Mouse (Mus musculus) midbrain, embryonic 16.5 days (tissue): Measurements from ENCODE around the gene Itga8. TPM values are rescaled to one million over a fixed set of nuclear protein-coding genes. Genes with fewer than 3 reads are reported as not detected.

ENCODE experiments used
- ATAC-seq: fragments of 200-750 bp; cut with Nextera tagmentation; 2 replicates; pipeline ENCODE4 v1.8.0; 2017; ENCODE audit warnings: moderate TSS enrichment
- H3K27ac ChIP-seq: fragments of 300-500 bp; sonication (generic); 2 replicates; pipeline ENCODE4 v1.5.1; 2014; ENCODE audit warnings: mild to moderate bottlenecking, low read length, mixed read lengths
- H3K27me3 ChIP-seq: fragments of 300-500 bp; sonication (generic); 2 replicates; pipeline ENCODE4 v1.6.1; 2014; ENCODE audit warnings: low read depth, low read length, mixed read lengths; ENCODE audit not compliant: control insufficient read depth, insufficient read depth
- H3K36me3 ChIP-seq: fragments of 300-500 bp; sonication (generic); 2 replicates; pipeline ENCODE4 v1.6.1; 2014; ENCODE audit warnings: mild to moderate bottlenecking, low read length, moderate library complexity, mixed read lengths; ENCODE audit not compliant: control insufficient read depth, insufficient read depth
- H3K4me1 ChIP-seq: fragments of 300-500 bp; sonication (generic); 2 replicates; pipeline ENCODE4 v1.6.1; 2014; ENCODE audit warnings: mild to moderate bottlenecking, low read length, mixed read lengths; ENCODE audit not compliant: control insufficient read depth, insufficient read depth
- H3K4me2 ChIP-seq: fragments of 300-500 bp; sonication (generic); 2 replicates; pipeline ENCODE4 v1.6.1; 2014; ENCODE audit warnings: mild to moderate bottlenecking, low read length, mixed read lengths
- H3K4me3 ChIP-seq: fragments of 300-500 bp; sonication (generic); 2 replicates; pipeline ENCODE4 v1.5.1; 2014; ENCODE audit warnings: low read depth, mild to moderate bottlenecking, low read length, moderate library complexity, mixed read lengths
- H3K9ac ChIP-seq: fragments of 300-500 bp; sonication (generic); 2 replicates; pipeline ENCODE4 v1.6.1; 2014; ENCODE audit warnings: low read depth, low read length, mixed read lengths
- H3K9me3 ChIP-seq: fragments of 300-500 bp; sonication (generic); replicated peaks from 2 replicates; pipeline ENCODE4 v1.6.1; 2014; ENCODE audit warnings: mild to moderate bottlenecking, low read length, mixed read lengths; ENCODE audit not compliant: control insufficient read depth, poor library complexity, severe bottlenecking
- WGBS: fragments of 180-500 bp; shearing (Covaris S2); extraction: QIAGEN DNeasy Blood & Tissue Kit; methylation state at CpG from one replicate; pipeline ENCODE4 v1.1.7; 2014; 5-methylcytosine and 5-hydroxymethylcytosine counted together
- polyA plus RNA-seq: library from polyadenylated mRNA; unstranded; fragments of >200 nt; fragmentation: Nextera tagmentation; extraction: Ambion mirVana; gene quantifications from 2 replicates; pipeline ENCODE4 v1.2.1, GENCODE M21; 2015

The Itga8 gene
- polyA plus RNA-seq, 1 experiment from 2014 or later = 2.6 TPM

- ATAC-seq = no peak
- Histone ChIP-seq H3K4me2 (no peak overlapping the region), H3K4me1 (no peaks in the 10 kb centered on the region), H3K36me3 (no peaks in the 10 kb centered on the region), H3K9ac (no peak overlapping the region), H3K27me3 (no peaks in the 10 kb centered on the region), H3K4me3 (no peak overlapping the region), H3K9me3 (no peaks in the 10 kb centered on the region), H3K27ac (no peak overlapping the region)
- WGBS = 96% methylated on average over 3 of the region's 3 CpGs
Observed at GRCm38 (mm10) chr2:12198214-12198613, 103.5 kb downstream of the Itga8 start.

- H3K9ac ChIP-seq = no peak overlapping the region
- ATAC-seq = no peak
- no peaks in the 10 kb centered on the region for H3K4me1 ChIP-seq
- no peaks in the 10 kb centered on the region for H3K27me3 ChIP-seq
- no peak overlapping the region for H3K27ac ChIP-seq
- H3K4me2 ChIP-seq = no peak overlapping the region
- no peak overlapping the region for H3K4me3 ChIP-seq
- no peaks in the 10 kb centered on the region for H3K36me3 ChIP-seq
- no peaks in the 10 kb centered on the region for H3K9me3 ChIP-seq
- 98% methylated on average over 4 of the region's 4 CpGs for WGBS
Observed at GRCm38 (mm10) chr2:12197711-12198110, 104.0 kb downstream of the Itga8 start.

- Histone ChIP-seq H3K4me2 (no peak overlapping the region), H3K27ac (no peak overlapping the region), H3K4me3 (no peak overlapping the region), H3K27me3 (no peaks in the 10 kb centered on the region), H3K36me3 (no peaks in the 10 kb centered on the region), H3K9ac (no peak overlapping the region), H3K9me3 (no peaks in the 10 kb centered on the region), H3K4me1 (no peaks in the 10 kb centered on the region)
- ATAC-seq = no peak
- WGBS = 91% methylated on average over 6 of the region's 6 CpGs
Observed at GRCm38 (mm10) chr2:12189026-12189425, 112.7 kb downstream of the Itga8 start.

GRCm38 (mm10) chr2:12187646-12188045 lies 114.1 kb downstream of the Itga8 start:
- H3K36me3 ChIP-seq = no peaks in the 10 kb centered on the region
- H3K27ac ChIP-seq = no peak overlapping the region
- H3K9ac ChIP-seq = no peak overlapping the region
- H3K9me3 ChIP-seq = no peaks in the 10 kb centered on the region
- 56% methylated on average over 5 of the region's 5 CpGs for WGBS
- H3K4me1 ChIP-seq = no peaks in the 10 kb centered on the region
- no peak overlapping the region for H3K4me2 ChIP-seq
- H3K27me3 ChIP-seq = no peaks in the 10 kb centered on the region
- no peak for ATAC-seq
- H3K4me3 ChIP-seq = no peak overlapping the region

- WGBS = 71% methylated on average over 8 of the region's 8 CpGs
Observed at GRCm38 (mm10) chr2:12182402-12182948, 119.2 kb downstream of the Itga8 start.

GRCm38 (mm10) chr2:12180635-12181034 lies 121.1 kb downstream of the Itga8 start:
- no peaks in the 10 kb centered on the region for H3K27me3 ChIP-seq
- H3K9me3 ChIP-seq = no peaks in the 10 kb centered on the region
- no peak overlapping the region for H3K27ac ChIP-seq
- no peak for ATAC-seq
- no peak overlapping the region for H3K4me3 ChIP-seq
- no peak overlapping the region for H3K4me2 ChIP-seq
- no peak overlapping the region for H3K9ac ChIP-seq
- 81% methylated on average over 2 of the region's 2 CpGs for WGBS
- no peaks in the 10 kb centered on the region for H3K36me3 ChIP-seq
- no peaks in the 10 kb centered on the region for H3K4me1 ChIP-seq

More at GRCm38 (mm10) chr2:12182402-12182948, 119.2 kb downstream of the Itga8 start:
- H3K27ac ChIP-seq = no peak overlapping the region
- no peaks in the 10 kb centered on the region for H3K36me3 ChIP-seq
- no peaks in the 10 kb centered on the region for H3K4me1 ChIP-seq
- no peak overlapping the region for H3K9ac ChIP-seq
- no peaks in the 10 kb centered on the region for H3K9me3 ChIP-seq
- no peak overlapping the region for H3K4me3 ChIP-seq
- H3K27me3 ChIP-seq = no peaks in the 10 kb centered on the region
- ATAC-seq = no peak
- no peak overlapping the region for H3K4me2 ChIP-seq

GRCm38 (mm10) chr2:12174722-12175427 lies 126.8 kb downstream of the Itga8 start:
- Histone ChIP-seq H3K9me3 (no peaks in the 10 kb centered on the region), H3K36me3 (no peaks in the 10 kb centered on the region), H3K9ac (no peak overlapping the region), H3K4me1 (no peaks in the 10 kb centered on the region; the same call in 1 of the 2 replicates), H3K4me3 (no peak overlapping the region), H3K27me3 (no peaks in the 10 kb centered on the region), H3K27ac (no peak overlapping the region), H3K4me2 (no peak overlapping the region)
- ATAC-seq = no peak
- WGBS = 40% methylated on average over 7 of the region's 7 CpGs

GRCm38 (mm10) chr2:12170221-12170620 lies 131.5 kb downstream of the Itga8 start:
- ATAC-seq = no peak
- no peak overlapping the region for H3K4me3 ChIP-seq

GRCm38 (mm10) chr2:12160486-12160885 lies 141.2 kb downstream of the Itga8 start:
- ATAC-seq = no peak
- Histone ChIP-seq H3K9ac (no peak overlapping the region), H3K4me3 (no peak overlapping the region), H3K4me1 (no peaks in the 10 kb centered on the region), H3K4me2 (no peak overlapping the region), H3K27me3 (no peaks in the 10 kb centered on the region), H3K36me3 (no peaks in the 10 kb centered on the region), H3K9me3 (no peaks in the 10 kb centered on the region), H3K27ac (no peak overlapping the region)
- WGBS = 86% methylated on average over 3 of the region's 3 CpGs

More at GRCm38 (mm10) chr2:12170221-12170620, 131.5 kb downstream of the Itga8 start:
- Histone ChIP-seq H3K4me2 (no peak overlapping the region), H3K36me3 (no peaks in the 10 kb centered on the region), H3K4me1 (no peaks in the 10 kb centered on the region; the same call in 1 of the 2 replicates), H3K27ac (no peak overlapping the region), H3K9ac (no peak overlapping the region), H3K9me3 (no peaks in the 10 kb centered on the region), H3K27me3 (no peaks in the 10 kb centered on the region)
